Mouse (Mus musculus) cerebellum, adult 9-11 months (tissue): ENCODE data around the gene Myt1l.

Source experiments
- DNase-seq: peaks from one replicate; pipeline ENCODE4 v3.0.0; 2022

Gene Myt1l

DNA sequence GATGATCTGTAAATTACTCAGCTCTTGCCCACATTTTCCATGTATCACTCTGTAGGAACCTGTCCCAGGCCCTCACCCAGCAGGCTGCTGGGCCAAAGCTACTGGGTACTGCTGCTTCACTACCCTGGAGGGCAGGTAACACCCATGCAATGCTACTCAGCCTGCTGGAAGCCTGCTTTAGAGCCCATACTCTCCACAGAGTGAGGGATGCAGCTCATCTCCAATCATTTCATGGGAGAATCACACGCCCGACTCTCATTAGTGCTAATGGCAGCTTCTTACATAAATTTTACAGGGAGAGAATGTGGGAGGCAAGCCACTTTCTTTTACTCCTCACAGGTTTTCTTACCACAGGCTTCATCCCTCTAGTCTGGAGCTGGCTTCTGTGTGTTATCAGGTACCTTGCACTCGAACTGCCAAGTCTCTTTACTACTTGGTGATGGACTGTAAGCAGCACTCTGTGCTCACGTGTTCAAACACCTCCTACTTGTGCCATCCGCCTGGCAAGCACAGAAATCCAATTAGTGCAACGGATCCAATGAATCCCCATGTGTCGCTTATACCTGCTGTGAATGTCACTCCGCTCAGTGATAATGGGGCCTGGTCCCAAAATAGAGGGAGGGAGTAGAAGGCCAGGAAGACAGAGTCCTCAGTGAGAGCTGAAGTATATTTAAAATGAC, 212.3 kb downstream of the Myt1l start:
- peak; percentile 75 for DNase-seq

DNA sequence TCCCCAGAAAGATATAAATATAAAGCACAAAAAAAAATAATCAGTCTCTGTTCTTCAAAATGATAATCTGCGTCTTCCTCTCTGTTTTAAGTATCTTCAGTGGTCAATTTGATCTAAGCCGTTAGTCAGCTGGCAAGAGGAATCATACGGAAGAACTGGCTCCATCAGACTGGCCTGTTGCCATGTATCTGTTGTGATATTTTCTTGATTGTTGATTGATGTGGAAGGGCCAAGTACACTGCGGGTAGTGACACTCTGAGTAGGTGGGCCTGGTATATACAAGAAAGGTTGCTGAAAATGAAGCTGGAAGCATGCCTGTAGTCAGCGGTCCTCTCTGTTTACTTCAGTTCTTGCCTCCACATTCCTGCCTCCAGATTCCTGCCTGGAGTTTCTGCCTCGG, 213.0 kb downstream of the Myt1l start:
- DNase-seq = peak; percentile 27

DNA sequence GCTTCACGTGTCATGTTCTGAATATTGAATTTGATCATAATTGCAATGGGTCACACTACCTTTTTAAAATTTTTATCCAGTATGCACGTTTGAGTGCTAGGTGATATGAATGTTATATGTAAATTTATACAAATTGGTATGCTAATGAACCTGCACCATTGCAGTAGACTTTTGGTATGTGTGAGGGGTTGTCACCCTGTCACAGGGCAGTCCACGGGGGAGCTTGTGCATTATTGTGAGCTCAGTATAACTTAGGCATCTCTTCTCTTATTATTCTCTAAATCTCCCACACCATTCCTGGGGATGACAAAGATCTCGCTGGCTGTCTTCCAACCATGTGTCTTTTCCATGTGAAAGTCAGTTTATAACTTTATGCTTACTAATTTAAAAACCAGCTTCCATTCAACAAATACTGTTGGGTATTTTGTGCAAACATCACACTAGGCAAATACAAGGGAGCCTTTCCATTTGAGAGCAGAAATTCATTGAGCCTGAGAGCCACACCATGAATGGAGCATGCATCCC, 222.5 kb downstream of the Myt1l start:
- DNase-seq = no peak

DNA sequence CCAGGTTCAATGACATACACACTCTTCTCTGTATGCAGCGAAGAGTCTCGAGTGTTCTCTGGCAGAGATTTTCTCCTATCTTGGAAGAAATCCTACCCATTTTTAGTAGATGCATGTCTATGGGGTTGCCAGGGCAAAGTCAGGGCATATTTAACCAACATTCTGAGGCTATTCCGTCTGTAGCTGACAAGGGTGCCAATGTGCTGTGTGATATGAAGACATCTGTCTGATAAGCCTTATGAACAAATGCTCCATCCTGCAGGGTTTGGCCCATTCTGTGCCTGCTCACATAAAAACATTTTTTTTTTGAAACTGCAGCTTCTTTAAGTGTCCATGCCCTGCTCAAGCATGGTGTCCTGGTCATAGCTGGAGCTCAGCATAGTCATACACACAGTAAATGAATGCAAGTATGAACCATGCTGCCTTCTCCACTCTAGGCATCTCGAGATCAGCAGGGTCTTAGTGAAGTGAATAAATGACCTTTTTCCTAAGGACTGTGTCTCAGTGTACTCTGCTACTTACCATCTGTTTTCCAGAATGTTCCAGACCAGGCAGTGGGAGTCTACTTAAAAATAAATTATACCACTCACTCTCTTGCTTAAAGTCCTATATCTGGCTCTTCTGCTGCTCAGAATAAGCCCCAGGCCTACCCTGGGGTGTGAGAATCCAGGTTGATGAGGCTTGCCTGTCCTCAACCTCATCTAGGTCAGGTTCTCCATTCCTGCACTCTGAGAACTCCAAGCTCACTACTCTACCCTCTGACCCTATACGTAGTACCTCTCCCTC, 227.1 kb downstream of the Myt1l start:
- no peak for DNase-seq

DNA sequence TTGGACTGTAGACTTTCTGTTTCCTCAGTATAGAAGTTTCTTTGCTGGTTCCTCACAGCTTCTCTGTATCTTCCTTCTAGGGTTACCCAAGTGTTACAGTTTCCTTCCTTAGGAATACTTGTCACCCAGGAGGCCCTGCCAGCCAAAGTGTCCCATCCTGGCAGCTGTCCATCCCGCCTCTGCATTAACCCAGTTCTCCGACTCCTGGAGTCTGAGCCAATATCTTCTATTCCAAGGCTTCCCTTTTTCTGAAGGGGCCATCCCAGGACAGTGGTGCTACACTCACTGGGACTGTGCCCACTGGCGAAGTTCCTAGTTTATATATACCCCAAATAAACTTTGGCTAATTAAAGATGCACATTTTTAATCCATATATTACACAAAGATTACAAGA, 227.7 kb downstream of the Myt1l start:
- DNase-seq = peak; percentile 43

DNA sequence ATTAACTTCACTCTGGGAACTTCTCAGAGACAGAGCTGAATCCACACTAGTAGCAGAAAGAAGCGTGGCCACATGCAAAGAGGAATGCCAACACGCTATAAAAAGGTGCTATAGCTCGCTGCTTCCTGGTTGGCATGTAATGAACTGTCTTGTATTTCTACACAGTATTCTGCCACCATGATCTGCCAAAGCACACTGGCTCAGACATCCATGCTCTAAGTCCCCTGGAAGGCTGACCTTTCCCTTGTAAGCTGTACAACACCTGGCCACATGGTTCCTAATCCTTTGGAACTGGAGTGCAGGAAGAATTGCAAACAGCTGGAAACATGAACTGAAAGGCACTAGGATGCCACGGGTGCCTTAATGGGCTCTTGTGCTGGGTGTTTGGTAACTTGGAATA, 232.4 kb downstream of the Myt1l start:
- DNase-seq = no peak

DNA sequence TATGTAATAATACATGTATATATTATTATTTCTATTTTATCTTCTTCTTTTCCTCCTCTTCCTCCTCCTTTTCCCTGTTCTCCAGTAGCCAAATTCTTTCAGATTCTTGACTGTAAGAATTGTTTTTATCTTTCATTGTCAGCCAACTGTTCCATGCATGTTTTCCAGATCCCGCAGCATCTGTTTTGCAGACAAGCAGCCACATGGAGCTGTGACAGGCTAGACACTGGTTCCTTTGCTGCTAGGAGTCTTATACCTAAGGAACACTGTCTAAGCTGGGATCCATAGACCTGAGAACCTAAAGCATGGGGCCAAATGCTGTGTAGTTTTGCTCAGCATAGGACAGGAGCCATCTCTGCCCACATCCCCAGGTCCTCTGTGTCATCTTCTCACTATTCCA, 238.0 kb downstream of the Myt1l start:
- no peak for DNase-seq

DNA sequence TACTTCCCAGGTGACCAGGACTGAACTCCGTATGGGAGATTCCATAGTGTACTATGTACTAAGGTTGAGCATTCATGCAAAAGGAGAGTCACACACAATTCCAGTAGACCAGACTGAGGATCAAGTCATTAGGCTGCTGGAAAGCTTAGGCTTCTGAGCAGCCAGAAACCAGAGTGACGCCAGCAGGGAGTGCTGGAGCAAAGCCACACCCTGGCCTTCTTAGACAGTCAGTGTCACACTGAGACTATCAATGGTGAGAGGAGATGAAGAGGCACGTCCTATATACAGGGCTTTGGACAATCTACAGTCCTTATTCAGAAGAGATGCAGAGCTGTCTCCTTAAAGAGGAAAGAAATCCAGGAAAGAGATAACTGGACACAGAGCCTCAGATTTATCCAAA, 243.6 kb downstream of the Myt1l start:
- DNase-seq = peak; percentile 55

DNA sequence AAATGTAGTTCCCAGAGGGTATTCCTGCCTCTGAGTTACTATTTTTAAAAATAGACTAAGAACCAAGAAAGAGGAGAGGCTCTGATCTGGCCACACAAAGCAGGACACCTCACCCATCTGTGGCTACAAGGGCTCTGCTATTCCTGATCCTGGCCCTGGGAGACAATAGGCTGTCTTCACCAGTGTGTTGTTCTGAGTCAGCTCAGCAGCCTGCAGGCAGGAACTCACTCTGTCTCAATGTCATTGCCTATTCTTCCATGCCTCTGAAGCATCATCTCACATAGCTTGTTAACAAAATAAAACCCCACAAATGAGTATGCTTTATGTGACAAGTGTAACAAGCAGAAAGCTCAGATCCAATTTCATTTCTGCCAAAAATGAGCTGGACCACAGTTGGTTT, 244.2 kb downstream of the Myt1l start:
- no peak for DNase-seq

DNA sequence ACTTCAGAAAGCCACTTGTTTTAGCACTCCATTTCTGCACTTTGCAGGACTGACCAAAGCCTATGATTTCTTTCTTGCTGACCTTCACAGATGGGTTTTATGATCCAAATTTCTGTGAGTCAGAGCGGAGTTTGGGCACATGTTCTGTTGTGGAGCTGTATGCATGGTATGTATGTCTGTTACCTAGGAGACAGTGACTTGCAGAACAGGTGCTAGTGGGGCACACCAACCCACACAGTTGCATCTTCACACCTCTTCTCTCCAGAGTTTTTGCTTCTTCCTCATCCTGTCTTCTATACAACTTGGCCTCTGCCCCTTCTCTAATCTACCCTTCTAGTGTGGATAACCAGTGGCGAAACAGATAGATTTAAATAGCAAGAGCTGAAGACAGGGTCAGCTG, 250.7 kb downstream of the Myt1l start:
- no peak for DNase-seq

DNA sequence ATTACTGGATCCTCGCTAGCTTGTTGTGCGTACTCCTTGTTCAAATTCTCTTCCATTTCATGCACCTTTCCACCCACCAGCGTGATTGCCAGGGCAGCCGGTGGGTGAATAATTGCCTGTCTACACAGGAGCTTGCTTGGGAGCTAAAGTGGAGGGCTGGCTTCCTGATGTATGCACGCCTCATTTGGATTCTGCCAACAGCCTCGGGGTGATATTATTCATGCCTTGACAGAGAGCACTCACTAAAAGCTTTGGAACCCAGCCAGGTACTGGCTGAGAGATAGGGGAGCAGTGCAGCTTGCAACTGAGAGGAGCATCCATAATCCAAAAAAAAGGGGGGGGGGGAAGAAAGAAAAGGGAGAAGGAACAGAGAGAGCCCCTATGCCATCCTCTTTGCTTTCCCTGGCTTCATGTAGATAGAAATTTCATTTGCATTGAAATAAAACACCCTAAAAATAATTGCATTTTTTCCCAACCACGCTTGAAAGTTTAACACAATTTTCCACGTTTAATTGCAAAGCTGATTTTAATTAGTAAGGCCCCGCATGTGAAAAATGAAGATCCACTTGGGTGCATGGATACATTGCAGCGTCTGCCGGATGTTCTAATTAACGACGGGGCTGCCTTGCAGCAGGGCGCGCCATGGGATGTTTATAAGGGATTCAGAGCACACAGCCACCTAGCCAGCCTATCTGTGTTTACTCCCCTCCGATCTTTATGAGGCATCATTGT, 261.3 kb downstream of the Myt1l start:
- DNase-seq = peak; percentile 52

DNA sequence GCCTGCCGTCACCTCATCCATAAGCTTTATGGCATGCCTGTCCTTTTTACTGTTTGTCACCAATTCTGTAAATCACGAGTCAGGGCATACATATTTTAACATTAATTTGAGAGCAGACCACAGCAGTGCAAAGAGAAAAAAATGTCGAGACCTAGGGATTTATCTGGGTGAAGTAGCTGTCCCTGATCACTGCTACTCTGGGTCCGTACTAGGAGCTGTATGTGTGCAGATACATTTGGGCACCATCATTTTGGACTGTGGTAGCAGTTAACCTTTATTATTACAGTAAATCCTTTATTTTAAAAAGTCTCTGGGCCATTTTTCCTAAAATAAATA, 261.8 kb downstream of the Myt1l start:
- DNase-seq = no peak

DNA sequence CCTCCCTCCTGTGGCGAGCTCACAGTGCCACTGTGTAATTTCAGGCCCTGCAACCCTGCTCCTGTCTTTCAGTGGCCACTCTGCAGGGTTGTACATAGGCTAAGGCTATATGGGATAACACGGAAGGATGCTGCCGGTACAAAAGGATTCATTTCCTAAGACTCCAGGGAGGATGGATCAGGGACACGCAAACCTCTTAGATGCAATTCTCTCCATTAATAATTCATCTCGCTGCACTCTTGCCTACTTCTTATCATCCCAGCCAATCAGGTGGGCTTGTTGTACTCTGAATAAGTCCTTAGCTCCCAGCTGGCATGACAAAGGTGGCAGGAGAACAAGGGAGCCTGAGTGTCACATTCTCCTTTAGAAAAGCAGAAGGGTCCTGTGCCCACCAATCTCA, 264.8 kb downstream of the Myt1l start:
- DNase-seq = no peak

DNA sequence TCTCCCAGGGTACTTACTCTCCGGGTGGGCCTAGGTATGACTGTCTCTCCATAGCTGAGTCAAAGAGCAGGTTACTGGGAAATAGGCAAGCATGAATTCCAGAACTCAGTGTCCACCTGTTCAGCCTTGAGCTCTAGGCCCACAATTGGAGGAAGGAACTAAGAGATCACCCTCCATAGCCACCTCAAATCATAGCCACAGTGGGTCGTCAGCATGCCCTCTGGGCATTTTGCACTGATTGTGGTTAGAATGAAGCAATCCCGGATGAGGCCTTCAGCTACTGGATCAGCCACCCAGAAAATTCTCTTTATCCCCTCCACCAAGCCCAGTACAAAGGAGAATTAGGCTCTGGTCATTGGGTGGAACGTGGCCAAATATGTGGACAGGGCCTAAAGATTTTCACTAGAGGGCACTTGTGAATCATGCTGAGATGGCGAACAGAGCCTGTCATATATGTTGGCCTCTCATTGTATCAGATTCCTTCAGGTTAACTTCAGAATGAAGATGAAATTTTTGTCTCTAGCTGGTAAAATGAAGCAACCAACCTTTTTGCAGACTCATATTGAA, 267.0 kb downstream of the Myt1l start:
- no peak for DNase-seq

DNA sequence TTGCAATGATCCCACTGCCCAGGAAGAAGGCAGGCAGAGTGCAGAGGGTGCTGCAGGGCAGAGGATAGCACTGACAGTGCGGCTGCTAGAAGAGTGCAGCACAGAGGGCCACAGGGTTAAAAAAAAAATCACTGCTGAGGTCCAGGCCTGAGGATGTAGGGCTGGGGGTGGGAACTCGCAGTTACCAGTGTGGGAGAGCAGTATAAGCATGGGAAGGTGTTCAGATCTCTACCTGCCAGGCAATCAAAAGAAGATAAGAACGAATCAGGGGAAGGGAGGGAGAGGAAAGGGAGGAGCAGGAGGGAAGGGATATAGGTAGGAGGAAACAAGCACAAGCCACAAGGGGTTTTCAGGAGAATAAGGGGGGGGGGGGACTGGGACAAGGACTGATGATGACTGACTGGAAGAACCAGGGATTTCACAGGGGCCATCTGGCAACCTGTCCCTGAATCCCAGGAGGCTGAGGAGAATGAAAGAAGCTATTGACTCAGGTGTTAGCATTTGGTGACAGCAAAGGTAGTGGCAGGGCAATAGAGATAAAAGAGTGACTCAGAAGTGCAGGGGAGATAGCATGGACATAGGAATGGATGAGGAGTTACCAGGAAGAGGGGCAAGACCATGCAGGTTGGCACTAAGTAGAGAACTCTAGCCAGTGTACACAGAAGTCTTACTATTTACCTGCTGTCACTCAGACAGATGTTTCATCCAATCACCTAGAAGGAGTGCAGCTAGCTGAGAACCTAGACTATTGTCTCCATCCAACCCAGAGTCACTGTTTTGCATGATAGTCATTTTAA, 270.6 kb downstream of the Myt1l start:
- DNase-seq = no peak

DNA sequence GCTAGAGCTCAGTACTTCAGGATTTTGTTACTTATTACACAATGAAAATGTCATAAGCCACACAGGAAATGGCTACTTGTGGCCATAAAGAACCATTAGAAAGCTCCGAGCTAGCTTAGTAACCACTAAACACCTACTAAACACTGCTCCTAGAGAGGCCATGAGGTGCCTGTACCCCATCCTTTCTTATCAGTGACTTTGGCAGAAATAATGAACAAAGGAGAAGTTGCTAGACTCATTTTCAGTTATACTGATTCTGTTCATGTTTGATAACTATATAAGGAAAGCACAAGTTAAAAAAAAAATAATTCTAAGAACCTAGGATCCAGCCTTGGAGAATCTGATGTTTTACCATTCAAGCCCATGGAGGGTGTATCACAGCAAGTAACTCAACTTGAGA, 278.2 kb downstream of the Myt1l start:
- DNase-seq = no peak

DNA sequence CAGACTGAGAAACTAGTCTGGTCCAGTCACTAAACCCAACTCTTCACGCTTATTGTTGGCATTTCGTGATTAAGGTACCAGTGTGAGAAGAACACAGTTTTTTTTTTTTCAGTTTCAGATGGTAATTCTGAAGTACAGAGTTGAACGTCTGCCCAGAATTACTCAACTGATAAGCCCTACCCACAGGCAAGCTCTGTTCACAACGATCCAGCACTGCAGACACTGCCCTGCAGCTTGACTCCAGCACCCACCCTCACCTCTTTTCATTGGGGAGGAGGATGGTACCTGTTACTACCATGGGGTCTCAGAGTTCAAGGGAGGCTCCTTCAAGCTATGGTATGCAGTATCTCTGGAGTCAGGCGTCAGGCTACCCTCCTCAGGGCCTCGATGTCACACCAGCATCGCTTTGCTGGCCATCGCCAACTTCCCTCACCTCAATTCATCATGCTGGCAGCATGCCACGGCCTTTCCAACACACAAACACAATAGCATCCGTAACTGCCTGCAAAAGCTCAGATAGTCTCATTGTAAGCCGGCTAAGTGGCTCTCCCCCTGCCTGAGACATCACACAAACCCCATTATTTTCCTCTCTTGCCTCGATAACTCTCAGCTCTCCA, 281.5 kb downstream of the Myt1l start:
- no peak for DNase-seq

DNA sequence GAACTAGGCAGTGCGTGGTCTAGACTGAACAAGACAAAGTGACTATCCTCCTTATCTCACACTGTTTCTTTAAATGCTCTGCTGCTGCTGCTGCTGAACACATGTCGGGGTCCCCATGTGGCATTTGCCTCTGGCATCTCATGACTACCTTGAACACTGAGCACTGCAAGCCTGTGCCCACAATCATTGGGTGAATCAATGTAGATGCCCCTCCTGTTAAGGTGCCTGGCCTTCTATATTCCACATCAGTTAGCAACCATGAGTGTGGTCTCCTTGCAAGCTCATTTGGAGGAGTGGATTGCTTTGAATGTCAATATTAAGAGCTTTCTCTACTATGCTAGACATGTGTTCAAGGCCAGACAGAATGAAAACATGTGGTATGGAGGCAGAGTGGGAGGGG, 287.3 kb downstream of the Myt1l start:
- no peak for DNase-seq

DNA sequence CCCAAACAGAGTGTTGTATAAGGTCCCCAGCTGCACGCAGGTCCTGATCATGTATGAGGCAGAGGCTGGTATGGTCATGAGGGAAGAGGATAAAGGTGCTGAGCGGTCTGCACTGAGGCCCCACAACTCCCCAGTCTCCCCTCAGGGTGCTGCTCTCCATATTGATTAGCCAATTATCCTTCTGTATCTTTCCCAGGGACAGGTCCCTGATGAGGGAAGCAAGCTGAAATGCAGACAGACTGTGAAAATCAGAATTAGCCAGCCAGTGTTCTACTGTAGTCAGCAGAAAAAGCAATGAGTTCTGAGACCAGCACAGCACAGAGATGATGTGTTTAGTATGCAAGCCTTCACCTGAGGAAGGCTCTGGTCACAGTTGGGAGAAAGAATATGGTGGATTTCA, 287.9 kb downstream of the Myt1l start:
- no peak for DNase-seq

DNA sequence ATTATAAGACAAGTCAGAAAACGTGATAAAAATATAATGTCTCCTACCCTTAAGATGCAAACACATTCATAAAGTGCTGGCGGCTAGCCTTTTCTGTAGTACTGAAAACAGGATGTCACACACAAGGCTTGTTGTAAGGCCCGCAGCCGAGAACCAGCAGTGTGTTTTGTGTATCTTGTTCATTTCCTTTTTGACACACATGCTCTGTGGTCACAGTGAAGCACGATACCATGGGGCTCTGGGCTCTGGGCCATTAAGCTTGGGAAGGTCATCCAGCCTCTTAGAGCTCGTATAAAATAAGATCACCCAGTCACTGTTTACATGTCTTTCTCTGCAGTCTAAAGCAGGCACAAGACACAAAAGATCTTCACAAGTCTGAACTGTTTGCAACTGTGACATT, 288.6 kb downstream of the Myt1l start:
- DNase-seq = no peak

DNA sequence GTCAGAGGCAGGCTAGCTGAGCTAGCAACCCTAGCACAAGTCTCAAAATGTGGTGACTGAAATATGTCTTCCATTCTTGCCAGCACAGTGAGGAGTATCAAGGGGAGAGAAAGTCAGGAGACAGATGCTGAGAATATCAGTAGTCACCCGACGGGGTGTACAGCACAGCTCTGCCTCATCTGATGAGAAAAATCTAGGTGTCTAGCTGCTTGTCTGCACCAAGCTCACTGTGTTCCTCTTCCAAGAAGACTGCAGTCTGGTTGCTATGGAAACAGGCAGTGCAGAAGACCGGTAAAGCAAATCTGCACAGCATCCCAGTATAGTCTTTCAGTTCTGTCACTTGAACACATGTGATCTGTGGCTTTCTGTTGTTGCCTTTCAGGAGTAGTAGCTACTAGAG, 294.0 kb downstream of the Myt1l start:
- no peak for DNase-seq

DNA sequence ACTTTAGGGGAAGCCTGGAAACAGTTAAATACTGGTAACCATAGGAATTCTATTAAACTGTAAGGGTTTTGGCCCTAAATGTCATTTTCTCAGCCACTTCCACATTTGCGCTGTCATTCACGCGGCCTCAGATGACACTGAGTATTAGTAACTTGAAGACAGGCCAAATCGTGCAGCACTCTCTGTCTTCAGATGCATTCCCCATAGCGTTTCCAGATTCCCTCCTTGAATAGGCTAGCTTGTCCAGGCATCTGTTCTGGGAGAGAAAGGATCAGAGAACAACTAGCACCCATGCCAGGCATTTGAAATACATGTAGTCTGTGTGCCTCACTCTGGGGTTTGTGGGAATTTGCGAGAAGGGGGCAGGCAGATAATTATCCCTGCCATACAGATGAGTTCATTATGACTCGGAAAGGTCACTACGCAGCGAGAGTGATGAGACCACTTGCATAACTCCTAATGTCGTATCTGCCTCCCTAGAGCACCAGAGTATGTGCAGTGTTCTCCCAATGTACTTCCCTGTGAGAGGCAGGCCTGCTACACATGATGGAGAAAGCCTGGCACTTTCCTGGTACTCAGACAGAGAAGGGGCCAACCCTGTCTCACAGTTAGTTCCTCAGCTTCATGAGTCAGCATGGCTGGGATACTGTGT, 295.7 kb downstream of the Myt1l start:
- DNase-seq = no peak
